Mouse (Mus musculus): ENCODE data around the gene Fam83f.

- TF ChIP-seq CTCF (IDR thresholded peaks at IDR 0.05; ENCODE audit: low read depth) (no peak), EP300 (IDR thresholded peaks at IDR 0.05; ENCODE audit: low read depth) (no peak)
Measured at GRCm38 (mm10) chr15:80732266-80733030, 60.8 kb downstream of the Fam83f start.
